Mouse (Mus musculus): Measurements from ENCODE around the gene Akt2.

- no peak for TF ChIP-seq POLR2A (IDR thresholded peaks at IDR 0.05; ENCODE audit: borderline replicate concordance, low read depth, low read length)
- TF ChIP-seq CTCF (IDR thresholded peaks at IDR 0.05; ENCODE audit: low read depth, low read length): no peak
These were observed 10.3 kb downstream of the Akt2 start for GRCm38 (mm10) chr7:27601628-27602027.

Measured in bone marrow macrophage, adult 2 months (primary cell).